Mouse (Mus musculus) kidney, postnatal 0 days (tissue): ENCODE data around the gene Cd34. TPM values are rescaled to one million over a fixed set of nuclear protein-coding genes. Genes with fewer than 3 reads are reported as not detected.

Source experiments
- ATAC-seq: fragments of 200-750 bp; cut with Nextera tagmentation; replicated peaks from 2 replicates; pipeline ENCODE4 v1.8.0; 2017; ENCODE audit warnings: low read depth, moderate number of reproducible peaks, moderate TSS enrichment, moderate library complexity; ENCODE audit not compliant: low FRiP score
- DNase-seq: peaks from one replicate; pipeline ENCODE4 v3.0.0-alpha.2; 2016; ENCODE audit warnings: low spot score
- H3K27ac ChIP-seq: fragments of 300-500 bp; sonication (generic); 2 replicates; pipeline ENCODE4 v1.5.1; 2014; ENCODE audit warnings: mild to moderate bottlenecking
- H3K27me3 ChIP-seq: fragments of 300-500 bp; sonication (generic); 2 replicates; pipeline ENCODE4 v1.6.1; 2014; ENCODE audit warnings: low read length, mixed read lengths; ENCODE audit not compliant: insufficient read depth
- H3K36me3 ChIP-seq: fragments of 300-500 bp; sonication (generic); 2 replicates; pipeline ENCODE4 v1.6.1; 2014; ENCODE audit warnings: low read length, mixed read lengths; ENCODE audit not compliant: insufficient read depth
- H3K4me1 ChIP-seq: fragments of 300-500 bp; sonication (generic); replicated peaks from 2 replicates; pipeline ENCODE4 v1.6.1; 2014; ENCODE audit warnings: antibody characterized with exemption, low read length, mixed read lengths; ENCODE audit not compliant: insufficient read depth
- H3K4me2 ChIP-seq: fragments of 300-500 bp; sonication (generic); 2 replicates; pipeline ENCODE4 v1.6.1; 2014; ENCODE audit warnings: mild to moderate bottlenecking, low read length, moderate library complexity, mixed read lengths
- H3K4me3 ChIP-seq: fragments of 300-500 bp; sonication (generic); replicated peaks from 2 replicates; pipeline ENCODE4 v1.5.1; 2014; ENCODE audit warnings: low read depth, low read length
- H3K9ac ChIP-seq: fragments of 300-500 bp; sonication (generic); 2 replicates; pipeline ENCODE4 v1.6.1; 2014; ENCODE audit warnings: low read depth, low read length
- H3K9me3 ChIP-seq: fragments of 300-500 bp; sonication (generic); replicated peaks from 2 replicates; pipeline ENCODE4 v1.6.1; 2016; ENCODE audit warnings: low read length, inconsistent platforms, mixed read lengths
- CTCF ChIP-seq: IDR thresholded peaks from 2 replicates; pipeline ENCODE4 v1.5.1; 2016; ENCODE audit warnings: antibody characterized with exemption, low read depth, mild to moderate bottlenecking, moderate library complexity
- WGBS: fragments of 180-500 bp; shearing (Covaris S2); extraction: QIAGEN DNeasy Blood & Tissue Kit; methylation state at CpG from one replicate; pipeline ENCODE4 v1.1.7; 2014; 5-methylcytosine and 5-hydroxymethylcytosine counted together
- polyA plus RNA-seq: library from polyadenylated mRNA; unstranded; fragments of >200 nt; fragmentation: Nextera tagmentation; extraction: Ambion mirVana; gene quantifications from 2 replicates; pipeline ENCODE4 v1.2.1, GENCODE M21; 2015

Gene Cd34
- polyA plus RNA-seq, 1 experiment from 2014 or later: 84.6 TPM

DNA sequence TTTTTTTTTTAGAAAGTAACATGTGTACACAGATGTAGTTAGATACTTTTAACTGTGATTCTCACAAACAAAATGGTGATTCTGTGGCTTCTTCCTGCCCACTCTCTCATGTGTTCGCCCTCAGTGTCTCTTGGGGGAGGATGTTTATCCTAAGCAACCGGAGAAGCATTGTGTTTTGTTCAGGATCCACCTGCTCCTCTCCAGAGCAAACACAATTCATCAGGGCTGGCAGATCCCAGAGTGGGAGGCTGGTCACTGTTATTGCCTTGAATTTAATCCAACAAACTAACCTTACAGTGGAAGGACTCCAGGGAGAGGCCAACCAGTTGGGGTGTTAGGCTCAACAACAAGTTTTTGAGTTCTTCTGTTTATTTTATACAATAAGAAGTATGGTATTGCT, 17.1 kb downstream of the Cd34 start:
- H3K4me2 ChIP-seq: no peak overlapping the region
- TF ChIP-seq CTCF: no peak
- no peaks in the 10 kb centered on the region for H3K27me3 ChIP-seq
- H3K36me3 ChIP-seq: no peaks in the 10 kb centered on the region
- WGBS: 11% methylated on average over 2 of the region's 2 CpGs
- peak; percentile 82 for ATAC-seq
- H3K4me1 ChIP-seq: no peaks in the 10 kb centered on the region
- no peak overlapping the region for H3K9ac ChIP-seq
- no peak overlapping the region for H3K27ac ChIP-seq
- peak; percentile 82 for DNase-seq
- H3K9me3 ChIP-seq: no peaks in the 10 kb centered on the region
- H3K4me3 ChIP-seq: no peak overlapping the region

DNA sequence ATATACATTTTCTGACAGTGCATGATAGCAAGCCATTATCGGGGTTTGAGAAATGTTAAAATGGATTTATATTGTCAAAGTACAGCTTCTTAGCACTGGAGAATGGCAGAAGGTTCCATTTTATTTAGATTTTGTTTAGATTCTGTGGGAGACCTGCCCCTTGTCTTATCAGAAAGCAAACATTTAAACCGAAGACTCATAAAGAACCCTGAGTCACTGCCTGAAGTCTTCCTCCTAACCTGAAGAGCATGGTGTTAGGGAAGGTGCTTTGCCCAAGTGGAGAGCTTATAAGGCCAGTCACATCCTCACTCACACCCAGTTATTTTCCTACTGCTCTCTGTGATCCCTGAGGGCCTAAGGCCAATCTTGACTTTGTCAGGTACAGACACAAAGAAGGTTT, 18.4 kb downstream of the Cd34 start:
- TF ChIP-seq CTCF: no peak
- ATAC-seq (no peak), DNase-seq (no peak)
- H3K4me2 ChIP-seq: no peak overlapping the region
- no peak overlapping the region for H3K27ac ChIP-seq
- no peaks in the 10 kb centered on the region for H3K36me3 ChIP-seq
- no peak overlapping the region for H3K4me3 ChIP-seq
- H3K9ac ChIP-seq: no peak overlapping the region
- H3K9me3 ChIP-seq: no peaks in the 10 kb centered on the region
- H3K4me1 ChIP-seq: no peaks in the 10 kb centered on the region
- WGBS: 87% methylated on average over 2 of the region's 2 CpGs
- no peaks in the 10 kb centered on the region for H3K27me3 ChIP-seq

DNA sequence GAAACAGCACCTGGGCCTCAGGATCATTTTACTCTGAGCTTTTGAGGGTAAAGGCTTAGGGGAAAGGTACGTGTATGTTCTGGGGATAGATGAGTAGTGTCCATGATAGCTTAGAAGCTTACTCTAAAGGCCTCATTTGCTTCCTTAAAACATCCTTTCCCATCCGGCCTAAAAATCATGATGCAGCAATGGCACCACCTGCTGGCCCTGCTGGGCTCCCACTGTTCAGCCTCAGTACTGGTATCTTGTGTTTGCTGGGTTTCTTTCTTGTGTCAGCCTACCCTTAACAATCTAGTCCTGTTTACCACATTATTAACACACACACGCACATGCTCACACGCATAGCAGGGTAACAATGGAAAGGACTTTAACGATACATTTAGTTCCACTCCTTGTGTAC, 23.6 kb downstream of the Cd34 start:
- Histone ChIP-seq H3K27me3 (no peaks in the 10 kb centered on the region), H3K4me1 (no peaks in the 10 kb centered on the region), H3K27ac (no peak overlapping the region), H3K36me3 (no peaks in the 10 kb centered on the region), H3K9ac (no peak overlapping the region), H3K9me3 (no peaks in the 10 kb centered on the region), H3K4me2 (no peak overlapping the region), H3K4me3 (no peak overlapping the region)
- 35% methylated on average over 5 of the region's 5 CpGs for WGBS
- DNase-seq (peak; percentile 86), ATAC-seq (0 out of 2 replicates have a peak, but pooled peaks have one; percentile 13)
- peak; percentile 99 for TF ChIP-seq CTCF

- Histone ChIP-seq H3K9me3 (no peaks in the 10 kb centered on the region), H3K27ac (no peak overlapping the region), H3K27me3 (no peaks in the 10 kb centered on the region), H3K4me1 (no peaks in the 10 kb centered on the region), H3K4me2 (no peak overlapping the region), H3K36me3 (no peaks in the 10 kb centered on the region), H3K9ac (no peak overlapping the region), H3K4me3 (no peak overlapping the region)
- no peak for ATAC-seq
- no peak for DNase-seq
- TF ChIP-seq CTCF: no peak
Measured at GRCm38 (mm10) chr1:194962712-194963111, 24.1 kb downstream of the Cd34 start.

DNA sequence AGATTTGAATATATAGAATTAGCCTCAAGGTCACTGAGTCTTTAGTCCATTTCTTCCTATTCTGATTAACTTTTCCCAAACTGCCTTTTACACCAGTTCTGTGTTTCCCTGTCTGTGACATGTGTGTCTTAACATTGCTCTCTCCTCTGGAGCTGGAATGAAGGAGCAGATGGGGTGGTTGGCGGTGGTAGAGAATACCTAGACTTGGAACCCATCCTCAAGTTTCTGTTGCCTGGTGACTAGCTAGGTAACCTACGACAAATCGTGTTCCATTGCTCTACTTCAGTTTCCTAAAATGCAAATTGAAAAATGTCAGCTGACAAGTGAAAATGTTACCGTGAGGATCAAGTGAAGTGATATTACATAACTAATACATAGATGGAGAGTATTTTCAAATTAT, 33.4 kb downstream of the Cd34 start:
- H3K9me3 ChIP-seq: no peaks in the 10 kb centered on the region
- ATAC-seq (no peak), DNase-seq (no peak)
- H3K27ac ChIP-seq: no peak overlapping the region
- no peaks in the 10 kb centered on the region for H3K27me3 ChIP-seq
- TF ChIP-seq CTCF: no peak
- H3K36me3 ChIP-seq: no peaks in the 10 kb centered on the region
- H3K4me1 ChIP-seq: peaks cover 4% of the 10 kb centered on the region
- 85% methylated on average over 4 of the region's 4 CpGs for WGBS
- no peak overlapping the region for H3K4me3 ChIP-seq
- H3K4me2 ChIP-seq: no peak overlapping the region
- H3K9ac ChIP-seq: no peak overlapping the region

DNA sequence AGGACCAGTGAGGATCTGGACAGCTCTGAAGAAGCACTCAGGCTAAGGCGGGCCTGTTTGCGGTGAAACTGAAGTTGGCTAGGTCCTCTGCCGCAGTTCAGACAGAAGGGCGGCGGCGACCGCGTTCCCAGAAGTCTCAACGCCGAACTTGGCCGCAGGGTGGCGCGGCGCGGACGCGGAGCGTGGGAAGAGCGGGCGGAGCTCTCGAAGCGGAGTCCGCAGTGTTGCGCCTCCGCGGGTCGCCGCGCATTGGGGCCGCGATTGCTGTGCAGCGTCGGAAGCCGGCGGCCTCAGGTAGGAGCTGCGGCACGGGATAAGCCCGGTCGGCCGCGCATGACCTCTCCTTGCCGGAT, 37.5 kb downstream of the Cd34 start:
- peak; percentile 85 for DNase-seq
- Histone ChIP-seq H3K36me3 (no peaks in the 10 kb centered on the region), H3K4me1 (peaks cover 14% of the 10 kb centered on the region), H3K9me3 (no peaks in the 10 kb centered on the region), H3K4me3 (peak overlapping the region; percentile 52), H3K9ac (peak overlapping the region; percentile 69), H3K4me2 (peak overlapping the region; percentile 96), H3K27me3 (no peaks in the 10 kb centered on the region), H3K27ac (peak overlapping the region; percentile 48)
- ATAC-seq: peak; percentile 91
- peak; percentile 77 for TF ChIP-seq CTCF
- under 1% methylated on average over 38 of the region's 42 CpGs for WGBS
